Mouse (Mus musculus) limb, embryonic 10.5 days (tissue): ENCODE data around the gene Cdc42ep2. TPM values are rescaled to one million over a fixed set of nuclear protein-coding genes. Genes with fewer than 3 reads are reported as not detected.
A peak's percentile ranks its signal among the peaks of the same experiment; 100 is the strongest.

Experiments used
- DNase-seq: peaks from one replicate; pipeline ENCODE4 v3.0.0-alpha.2; 2017; ENCODE audit warnings: low spot score
- H3K27ac ChIP-seq: fragments of 300-500 bp; sonication (generic); 2 replicates; pipeline ENCODE4 v1.5.1; 2016; ENCODE audit warnings: mild to moderate bottlenecking
- H3K27me3 ChIP-seq: fragments of 300-500 bp; sonication (generic); 2 replicates; pipeline ENCODE4 v1.6.1; 2016; ENCODE audit warnings: low read depth, mild to moderate bottlenecking; ENCODE audit not compliant: poor library complexity, severe bottlenecking
- H3K36me3 ChIP-seq: fragments of 300-500 bp; sonication (generic); 2 replicates; pipeline ENCODE4 v1.6.1; 2016; ENCODE audit warnings: mild to moderate bottlenecking, moderate library complexity
- H3K4me1 ChIP-seq: fragments of 300-500 bp; sonication (generic); 2 replicates; pipeline ENCODE4 v1.6.1; 2016
- H3K4me3 ChIP-seq: fragments of 300-500 bp; sonication (generic); 2 replicates; pipeline ENCODE4 v1.5.1; 2016; ENCODE audit warnings: mild to moderate bottlenecking, moderate library complexity
- H3K9me3 ChIP-seq: fragments of 300-500 bp; sonication (generic); replicated peaks from 2 replicates; pipeline ENCODE4 v1.6.1; 2016; ENCODE audit warnings: mild to moderate bottlenecking
- WGBS: fragments of 180-500 bp; shearing (Covaris S2); methylation state at CpG from one replicate; pipeline ENCODE4 v1.1.7; 2016; 5-methylcytosine and 5-hydroxymethylcytosine counted together
- polyA plus RNA-seq: library from polyadenylated mRNA; unstranded; fragments of >200 nt; fragmentation: Nextera tagmentation; extraction: Ambion mirVana; gene quantifications from 2 replicates; pipeline ENCODE4 v1.2.1, GENCODE M21; 2016

Gene Cdc42ep2
- polyA plus RNA-seq, 1 experiment from 2014 or later = 1.7 TPM

DNA sequence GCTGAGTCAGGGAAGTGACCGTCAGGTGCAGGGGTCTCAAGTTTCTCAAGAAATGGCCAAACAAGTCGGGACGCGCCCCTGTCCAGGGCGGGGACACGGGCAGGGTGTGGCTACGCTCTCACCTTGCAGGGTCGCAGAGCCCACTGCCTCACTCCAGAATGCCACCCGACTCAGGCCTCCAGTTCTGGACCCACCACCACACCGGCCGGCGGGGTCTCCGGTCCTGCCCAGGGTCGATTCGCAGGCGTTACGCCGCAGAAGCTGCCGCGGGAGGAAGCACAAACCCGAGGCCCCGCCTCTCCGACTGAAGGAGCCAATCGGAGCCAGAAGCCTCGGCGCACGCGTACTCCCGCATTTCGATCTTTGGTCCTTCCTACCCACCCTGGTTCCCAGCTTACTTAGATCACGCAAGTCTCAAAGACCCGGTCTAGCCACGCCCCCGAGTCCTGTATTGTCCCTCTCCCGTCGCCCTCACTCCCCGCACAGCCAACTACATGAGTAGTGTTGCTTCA is 49.6 kb downstream of the Cdc42ep2 start, which contains the start of gene Frmd8:
TSS of gene Frmd8 (minus strand) at position 306 of the 512 bp plus-strand sequence.
- H3K4me1 ChIP-seq = peaks cover 56% of the 10 kb centered on the region
- DNase-seq = peak; percentile 93
- peak within 1 kb of the TSS; percentile 76 for H3K4me3 ChIP-seq
- no peaks in the 10 kb centered on the region for H3K9me3 ChIP-seq
- H3K27me3 ChIP-seq = no peaks in the 10 kb centered on the region
- H3K27ac ChIP-seq = peak within 1 kb of the TSS; percentile 84
- H3K36me3 ChIP-seq = peaks cover 24% of the 10 kb centered on the region
- WGBS = under 1% methylated on average over 37 of the region's 37 CpGs

DNA sequence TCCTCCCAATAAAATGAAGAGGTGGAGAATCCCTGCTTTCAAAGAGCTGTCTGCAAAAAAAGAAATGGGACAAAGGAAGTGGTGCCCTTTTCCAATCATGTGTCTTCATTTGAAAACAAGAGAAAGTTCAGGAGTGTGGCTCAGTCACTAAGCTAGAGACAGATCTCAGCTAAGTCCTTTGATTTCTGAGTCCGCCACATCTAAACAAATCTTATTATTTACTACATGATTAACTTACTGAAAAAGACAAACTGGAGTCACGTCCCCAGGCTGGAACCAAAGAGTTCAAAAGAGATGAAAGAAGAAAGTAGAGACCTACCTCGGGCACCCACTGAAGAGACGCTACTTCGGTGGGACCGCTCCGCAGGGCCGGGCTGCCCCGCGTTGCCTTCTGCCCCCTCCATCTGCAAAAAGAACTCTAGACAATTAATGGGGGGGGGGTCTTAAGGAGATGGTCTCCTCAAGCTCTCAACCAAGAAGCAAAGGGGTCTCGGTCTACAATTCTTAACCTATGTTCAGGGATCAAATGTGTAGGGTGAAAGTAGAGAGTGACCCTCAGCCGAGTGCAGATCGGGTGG is 50.1 kb downstream of the Cdc42ep2 start:
- H3K4me1 ChIP-seq = peaks cover 59% of the 10 kb centered on the region
- H3K9me3 ChIP-seq = no peaks in the 10 kb centered on the region
- DNase-seq = no peak
- H3K4me3 ChIP-seq = peak overlapping the region; percentile 76
- H3K27ac ChIP-seq = peak overlapping the region; percentile 84
- no peaks in the 10 kb centered on the region for H3K27me3 ChIP-seq
- H3K36me3 ChIP-seq = peaks cover 29% of the 10 kb centered on the region
- WGBS = 20% methylated on average over 13 of the region's 13 CpGs

DNA sequence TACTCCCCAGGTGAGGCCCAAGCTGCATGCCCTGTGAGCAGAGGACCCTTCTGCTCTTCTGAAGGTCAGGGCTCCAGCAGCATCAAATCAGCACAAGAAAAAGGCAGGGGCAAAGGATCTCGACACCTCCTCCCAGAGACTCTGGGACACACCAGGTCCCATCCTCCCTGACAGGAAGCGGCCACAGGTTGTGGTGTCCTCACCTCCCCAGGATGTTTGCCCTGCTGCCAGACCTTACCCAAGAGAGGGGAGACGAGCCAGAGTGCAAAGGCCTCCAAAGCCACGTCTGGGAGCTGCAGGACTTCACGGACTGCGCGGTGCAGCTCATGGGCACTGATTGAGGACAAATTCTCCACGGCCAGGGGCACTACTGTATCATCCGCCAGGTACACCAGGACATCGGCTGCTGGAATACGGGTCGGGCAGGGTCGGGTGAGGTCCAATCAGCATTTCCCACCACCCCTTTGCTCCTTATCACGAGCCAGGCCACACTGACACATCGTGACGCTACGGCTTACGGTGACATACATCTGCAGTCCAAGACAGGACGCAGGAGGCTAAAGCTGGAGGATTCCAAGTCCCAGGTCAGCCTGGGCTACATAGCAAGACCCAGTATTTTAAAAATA is 51.6 kb downstream of the Cdc42ep2 start:
- WGBS = 87% methylated on average over 19 of the region's 19 CpGs
- Histone ChIP-seq H3K27me3 (no peaks in the 10 kb centered on the region), H3K27ac (peak overlapping the region; percentile 30; the same call in 1 of the 2 replicates), H3K4me1 (peaks cover 58% of the 10 kb centered on the region), H3K9me3 (no peaks in the 10 kb centered on the region), H3K4me3 (0 out of 2 replicates have a peak overlapping the region, but pooled peaks have one; percentile 6), H3K36me3 (peaks cover 44% of the 10 kb centered on the region)
- DNase-seq = no peak

DNA sequence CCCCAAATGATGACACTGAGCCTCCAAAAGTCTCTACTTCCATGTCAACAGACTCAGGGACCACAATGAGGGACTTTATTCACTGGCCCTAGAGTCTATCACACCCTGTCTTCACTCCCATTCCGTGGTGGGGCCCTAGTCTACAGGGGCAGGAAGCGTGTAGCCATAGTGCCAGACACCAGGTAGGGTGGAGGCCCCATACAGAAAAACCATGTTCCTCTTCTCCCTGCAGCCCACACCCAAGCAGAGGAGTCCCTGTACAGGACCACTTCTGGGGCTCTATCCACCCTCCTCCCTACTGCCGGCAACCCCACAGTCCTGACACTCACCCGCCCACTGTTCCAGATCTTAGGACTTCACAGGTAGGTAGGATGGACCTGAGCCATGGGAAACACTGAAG is 52.1 kb downstream of the Cdc42ep2 start:
- 93% methylated on average over 4 of the region's 4 CpGs for WGBS
- no peaks in the 10 kb centered on the region for H3K27me3 ChIP-seq
- peaks cover 49% of the 10 kb centered on the region for H3K36me3 ChIP-seq
- peak overlapping the region; percentile 30; the same call in 1 of the 2 replicates for H3K27ac ChIP-seq
- no peaks in the 10 kb centered on the region for H3K9me3 ChIP-seq
- no peak overlapping the region for H3K4me3 ChIP-seq
- peaks cover 53% of the 10 kb centered on the region for H3K4me1 ChIP-seq
- DNase-seq = no peak

DNA sequence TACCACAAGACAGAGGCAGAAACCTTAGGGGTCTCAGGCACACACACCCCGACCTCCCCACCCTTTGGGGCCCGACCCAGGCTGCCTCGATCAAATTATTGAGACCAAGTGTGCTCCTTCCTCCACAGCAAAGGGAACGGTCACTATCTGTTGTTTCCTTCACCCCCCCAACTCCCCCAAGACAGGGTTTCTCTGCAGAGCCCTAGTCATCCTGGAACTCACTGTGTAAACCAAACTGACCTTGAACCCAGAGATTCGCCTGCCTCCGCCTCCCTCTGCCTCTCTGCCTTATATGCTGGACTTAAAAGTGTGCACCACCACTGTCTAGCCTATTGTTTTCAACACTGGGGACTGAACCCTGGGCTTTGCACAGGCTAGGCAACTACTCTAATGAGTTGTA is 52.9 kb downstream of the Cdc42ep2 start:
- Histone ChIP-seq H3K27ac (peak overlapping the region; percentile 90), H3K9me3 (no peaks in the 10 kb centered on the region), H3K27me3 (no peaks in the 10 kb centered on the region), H3K4me3 (peak overlapping the region; percentile 37), H3K36me3 (peaks cover 57% of the 10 kb centered on the region), H3K4me1 (peaks cover 53% of the 10 kb centered on the region)
- no peak for DNase-seq
- WGBS = 54% methylated on average over 6 of the region's 6 CpGs

DNA sequence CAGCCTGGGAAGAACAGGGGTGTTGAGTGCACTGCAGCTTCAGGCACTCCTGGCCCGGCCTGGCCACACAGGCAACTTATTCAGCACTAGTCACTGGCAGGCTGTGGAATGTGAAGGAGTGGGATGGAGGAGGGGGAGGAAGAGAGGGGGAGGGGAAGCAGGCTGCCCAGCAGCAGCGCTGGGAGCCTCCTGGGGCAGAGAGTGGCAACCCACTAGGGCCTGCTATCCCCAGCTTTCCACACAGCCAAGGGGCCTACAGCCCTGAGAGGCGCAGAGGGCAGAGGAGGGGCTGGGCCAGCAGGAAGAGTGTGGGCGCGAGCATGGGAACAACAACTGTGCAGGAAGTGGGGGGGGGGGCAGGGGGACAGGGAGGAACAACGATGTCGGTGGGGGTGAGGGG is 53.3 kb downstream of the Cdc42ep2 start:
- peaks cover 61% of the 10 kb centered on the region for H3K36me3 ChIP-seq
- peak; percentile 77 for DNase-seq
- peak overlapping the region; percentile 90 for H3K27ac ChIP-seq
- 2% methylated on average over 7 of the region's 7 CpGs for WGBS
- H3K9me3 ChIP-seq = no peaks in the 10 kb centered on the region
- H3K27me3 ChIP-seq = no peaks in the 10 kb centered on the region
- H3K4me3 ChIP-seq = peak overlapping the region; percentile 37
- H3K4me1 ChIP-seq = peaks cover 53% of the 10 kb centered on the region

DNA sequence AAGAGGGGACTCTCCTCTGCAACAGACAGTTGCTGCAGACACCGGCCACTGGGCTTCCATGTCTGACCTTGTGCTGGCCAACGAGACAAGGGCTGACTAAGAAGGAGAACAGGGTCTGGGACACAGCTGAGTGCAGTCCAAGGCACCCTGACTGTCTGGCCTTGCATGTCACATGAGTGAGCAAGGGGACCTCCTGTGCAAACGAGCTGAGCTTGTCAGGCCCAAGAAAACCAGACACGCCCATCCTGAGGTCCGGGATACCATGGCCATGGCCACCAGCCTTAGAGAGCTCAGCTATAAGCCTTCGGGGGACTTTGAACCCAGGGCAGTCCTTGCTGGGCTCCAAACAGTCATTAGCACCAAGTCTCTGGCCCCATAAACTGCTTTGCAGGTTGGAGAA is 56.5 kb downstream of the Cdc42ep2 start:
- Histone ChIP-seq H3K4me1 (peaks cover 31% of the 10 kb centered on the region), H3K4me3 (no peak overlapping the region), H3K9me3 (no peaks in the 10 kb centered on the region), H3K36me3 (peaks cover 87% of the 10 kb centered on the region), H3K27me3 (no peaks in the 10 kb centered on the region), H3K27ac (no peak overlapping the region; the same call in 1 of the 2 replicates)
- 89% methylated on average over 6 of the region's 6 CpGs for WGBS
- DNase-seq = no peak

Other genes with a start within 250 kb of the Cdc42ep2 start
- gene Map3k11, start 236.1 kb downstream of the Cdc42ep2 start, polyA plus RNA-seq = 35.3 and 42.2 TPM in 2 replicates
- gene Pcnx3, start 235.9 kb downstream of the Cdc42ep2 start, polyA plus RNA-seq = 31.6 and 34.3 TPM in 2 replicates
- not detected in 2 replicates for gene Kcnk7, start 220.4 kb downstream of the Cdc42ep2 start, polyA plus RNA-seq
- gene Ehbp1l1, start 198.5 kb downstream of the Cdc42ep2 start, polyA plus RNA-seq = 8.4 and 9.2 TPM in 2 replicates
- 158 TPM in 2 replicates for gene Fam89b, start 195.2 kb downstream of the Cdc42ep2 start, polyA plus RNA-seq
- 2.2 and 3.4 TPM in 2 replicates for gene Ltbp3, start 183.9 kb downstream of the Cdc42ep2 start, polyA plus RNA-seq
- gene Scyl1, start 153.4 kb downstream of the Cdc42ep2 start, polyA plus RNA-seq = 71.6 and 78.5 TPM in 2 replicates
- gene Frmd8, start 49.5 kb downstream of the Cdc42ep2 start, polyA plus RNA-seq = 43.5 and 48.7 TPM in 2 replicates
- 1.8 TPM in 2 replicates for gene Slc25a45, start 47.0 kb downstream of the Cdc42ep2 start, polyA plus RNA-seq
- gene Tigd3, start 30.7 kb downstream of the Cdc42ep2 start, polyA plus RNA-seq = 5.2 and 5.9 TPM in 2 replicates
- gene Dpf2, start 11.8 kb downstream of the Cdc42ep2 start, polyA plus RNA-seq = 223 and 240 TPM in 2 replicates
- gene Pola2, start 39.4 kb upstream of the Cdc42ep2 start, polyA plus RNA-seq = 125 and 130 TPM in 2 replicates
- gene Slc22a20, start 61.3 kb upstream of the Cdc42ep2 start, polyA plus RNA-seq = not detected in 2 replicates
- 2.0 and 2.4 TPM in 2 replicates for gene Capn1, start 91.1 kb upstream of the Cdc42ep2 start, polyA plus RNA-seq
- gene Syvn1, start 121.8 kb upstream of the Cdc42ep2 start, polyA plus RNA-seq = 36.9 and 38.6 TPM in 2 replicates
- 90.3 and 91.4 TPM in 2 replicates for gene Mrpl49, start 133.0 kb upstream of the Cdc42ep2 start, polyA plus RNA-seq
- 820 and 955 TPM in 2 replicates for gene Fau, start 133.0 kb upstream of the Cdc42ep2 start, polyA plus RNA-seq
- gene Znhit2, start 136.4 kb upstream of the Cdc42ep2 start, polyA plus RNA-seq = 35.2 and 36.1 TPM in 2 replicates
- gene Tm7sf2, start 143.6 kb upstream of the Cdc42ep2 start, polyA plus RNA-seq = 24.4 and 28.8 TPM in 2 replicates
- 62.1 and 75.7 TPM in 2 replicates for gene Vps51, start 152.4 kb upstream of the Cdc42ep2 start, polyA plus RNA-seq
- gene Tmem262, start 155.2 kb upstream of the Cdc42ep2 start, polyA plus RNA-seq = not detected in 2 replicates
- 1.3 and 1.6 TPM in 2 replicates for gene Gm28374, start 157.4 kb upstream of the Cdc42ep2 start, polyA plus RNA-seq
- gene Zfpl1, start 160.1 kb upstream of the Cdc42ep2 start, polyA plus RNA-seq = 74.3 and 85.4 TPM in 2 replicates
- gene Cdca5, start 160.2 kb upstream of the Cdc42ep2 start, polyA plus RNA-seq = 70.6 and 76.4 TPM in 2 replicates
- 0.56 and 0.89 TPM in 2 replicates for gene AC131692.1, start 169.6 kb upstream of the Cdc42ep2 start, polyA plus RNA-seq
- 0.54 and 0.75 TPM in 2 replicates for gene Naaladl1, start 181.0 kb upstream of the Cdc42ep2 start, polyA plus RNA-seq
- 65.4 and 73.3 TPM in 2 replicates for gene Sac3d1, start 193.8 kb upstream of the Cdc42ep2 start, polyA plus RNA-seq
- gene Snx15, start 203.5 kb upstream of the Cdc42ep2 start, polyA plus RNA-seq = 25.7 and 28.7 TPM in 2 replicates
- not detected in 2 replicates for gene Batf2, start 216.2 kb upstream of the Cdc42ep2 start, polyA plus RNA-seq
- 97.0 and 112 TPM in 2 replicates for gene Arl2, start 216.7 kb upstream of the Cdc42ep2 start, polyA plus RNA-seq